Mouse (Mus musculus): ENCODE data around the gene Lsp1. TPM values are rescaled to one million over a fixed set of nuclear protein-coding genes. Genes with fewer than 3 reads are reported as not detected.

Gene Lsp1
- polyA plus RNA-seq, 1 experiment from 2014 or later = 139 TPM

DNA sequence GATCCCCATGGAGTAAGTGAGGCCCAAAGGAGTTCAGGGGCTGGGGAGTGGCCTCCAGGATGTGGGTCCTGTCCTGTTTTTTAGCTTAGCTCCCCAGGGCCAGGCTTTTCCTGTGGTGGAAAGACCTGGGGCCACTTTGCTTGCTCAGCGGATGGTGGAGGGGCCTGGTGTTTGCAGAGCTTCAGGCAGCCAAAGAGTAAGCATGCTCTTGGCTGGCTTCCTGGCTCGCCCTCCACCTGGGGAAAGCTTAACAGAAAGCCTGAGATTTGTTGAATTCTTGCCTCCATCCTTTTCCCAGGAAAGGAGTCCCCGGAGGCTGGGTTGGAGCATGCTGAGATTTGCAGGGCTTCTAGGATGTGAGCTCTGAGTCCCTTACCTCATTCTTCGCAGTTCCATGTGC is 74.5 kb downstream of the Lsp1 start:
- no peak for ATAC-seq (replicated peaks; ENCODE audit: low FRiP score)
- Histone ChIP-seq H3K9ac (no peak overlapping the region), H3K4me3 (replicated peaks) (no peak overlapping the region), H3K27me3 (no peaks in the 10 kb centered on the region), H3K4me1 (peaks cover 65% of the 10 kb centered on the region), H3K27ac (peak overlapping the region; percentile 97), H3K9me3 (replicated peaks) (no peaks in the 10 kb centered on the region), H3K4me2 (no peak overlapping the region), H3K36me3 (peaks cover 15% of the 10 kb centered on the region)
- 67% methylated on average over 4 of the region's 4 CpGs for WGBS

DNA sequence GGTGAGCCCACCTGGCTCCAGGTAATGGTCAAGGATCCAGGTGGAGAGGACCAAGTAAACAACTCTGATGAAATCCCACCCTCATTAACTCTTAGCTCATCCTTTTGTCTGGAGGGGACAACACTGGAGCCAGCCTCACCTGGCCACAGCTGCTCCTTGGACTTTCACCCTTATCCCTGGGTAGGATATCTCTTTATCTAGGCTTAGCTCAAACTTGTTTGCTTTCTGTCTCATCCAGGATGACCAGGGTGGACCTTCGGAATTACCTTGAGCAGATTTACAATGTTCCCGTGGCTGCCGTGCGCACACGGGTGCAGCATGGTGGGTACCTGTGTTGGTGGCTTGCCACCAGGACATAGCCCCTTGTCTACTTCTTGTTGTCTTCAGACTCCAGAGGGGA is 75.2 kb downstream of the Lsp1 start:
- no peak for ATAC-seq (replicated peaks; ENCODE audit: low FRiP score)
- no peaks in the 10 kb centered on the region for H3K9me3 ChIP-seq (replicated peaks)
- H3K36me3 ChIP-seq = peaks cover 15% of the 10 kb centered on the region
- 94% methylated on average over 5 of the region's 5 CpGs for WGBS
- H3K4me3 ChIP-seq (replicated peaks) = no peak overlapping the region
- no peak overlapping the region for H3K9ac ChIP-seq
- no peaks in the 10 kb centered on the region for H3K27me3 ChIP-seq
- H3K4me2 ChIP-seq = no peak overlapping the region
- H3K4me1 ChIP-seq = peaks cover 70% of the 10 kb centered on the region
- peak overlapping the region; percentile 97 for H3K27ac ChIP-seq

DNA sequence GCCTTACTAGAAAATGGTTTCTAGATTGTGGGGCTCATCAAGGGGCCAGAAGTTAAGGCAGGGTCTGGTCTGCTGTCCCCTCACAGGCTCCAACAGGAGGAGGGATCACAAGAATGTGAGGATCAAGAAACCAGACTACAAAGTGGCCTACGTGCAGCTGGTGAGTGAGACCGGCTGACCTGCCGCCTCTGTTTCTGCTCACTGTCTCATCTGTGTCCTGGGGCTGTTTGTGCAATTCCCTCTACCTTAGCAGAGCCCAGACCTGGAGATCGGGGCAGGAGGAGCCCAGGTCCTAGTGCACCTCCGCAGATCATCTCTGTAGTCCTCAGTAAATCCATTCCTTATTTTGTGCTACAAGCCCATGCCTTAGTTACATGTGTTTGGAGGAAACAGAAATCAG is 76.6 kb downstream of the Lsp1 start:
- H3K27me3 ChIP-seq = no peaks in the 10 kb centered on the region
- H3K4me3 ChIP-seq (replicated peaks) = no peak overlapping the region
- no peak for ATAC-seq (replicated peaks; ENCODE audit: low FRiP score)
- WGBS = 50% methylated on average over 5 of the region's 5 CpGs
- peak overlapping the region; percentile 93 for H3K27ac ChIP-seq
- H3K9ac ChIP-seq = no peak overlapping the region
- no peak overlapping the region for H3K4me2 ChIP-seq
- no peaks in the 10 kb centered on the region for H3K9me3 ChIP-seq (replicated peaks)
- peaks cover 20% of the 10 kb centered on the region for H3K36me3 ChIP-seq
- H3K4me1 ChIP-seq = peaks cover 77% of the 10 kb centered on the region

DNA sequence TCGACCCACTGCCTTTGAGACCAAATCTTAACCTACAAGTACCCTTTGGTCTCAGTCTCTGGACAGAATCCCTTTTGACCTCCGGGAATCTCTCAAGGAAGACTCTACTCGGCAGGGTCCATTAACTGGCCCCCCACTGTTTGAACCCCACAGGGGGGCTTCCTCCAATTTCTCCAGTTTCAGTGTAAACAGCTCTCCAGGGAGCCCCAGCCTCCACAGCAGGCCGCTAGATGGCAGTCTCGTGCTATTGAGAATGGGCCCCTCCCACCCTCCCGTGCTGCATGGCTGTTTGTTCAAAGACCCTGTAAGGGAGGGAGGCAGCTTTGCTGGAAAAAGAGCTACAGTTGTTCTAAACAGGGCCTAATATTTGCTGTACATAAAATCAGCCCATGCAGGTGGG is 77.3 kb downstream of the Lsp1 start:
- H3K4me2 ChIP-seq = no peak overlapping the region
- 3% methylated on average over 6 of the region's 6 CpGs for WGBS
- ATAC-seq (replicated peaks; ENCODE audit: low FRiP score) = peak; percentile 34; the same call in 1 of the 2 replicates
- H3K27me3 ChIP-seq = no peaks in the 10 kb centered on the region
- H3K9ac ChIP-seq = no peak overlapping the region
- H3K4me1 ChIP-seq = peaks cover 78% of the 10 kb centered on the region
- H3K36me3 ChIP-seq = peaks cover 20% of the 10 kb centered on the region
- H3K9me3 ChIP-seq (replicated peaks) = no peaks in the 10 kb centered on the region
- H3K27ac ChIP-seq = peak overlapping the region; percentile 93
- H3K4me3 ChIP-seq (replicated peaks) = no peak overlapping the region

DNA sequence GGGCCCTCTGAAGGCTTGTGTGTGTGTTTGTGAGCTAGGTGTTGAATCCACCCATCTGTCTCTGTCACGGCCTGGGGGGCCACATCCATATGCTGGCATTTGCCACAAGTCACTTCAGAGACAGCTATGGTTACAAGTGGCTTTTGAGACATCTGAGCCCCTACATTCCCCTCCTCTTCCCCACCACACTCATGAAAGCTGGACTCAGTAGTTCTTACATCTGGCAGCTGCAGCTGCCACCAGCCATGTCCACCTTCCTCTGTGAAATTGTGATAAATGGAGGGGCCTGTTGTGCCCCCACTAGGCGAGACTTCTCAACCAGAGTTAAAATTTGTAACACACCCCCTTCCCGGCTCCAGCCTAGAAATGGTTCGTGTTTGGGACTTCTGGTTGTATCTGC is 77.7 kb downstream of the Lsp1 start:
- peaks cover 79% of the 10 kb centered on the region for H3K4me1 ChIP-seq
- no peak overlapping the region for H3K9ac ChIP-seq
- no peak overlapping the region for H3K4me3 ChIP-seq (replicated peaks)
- ATAC-seq (replicated peaks; ENCODE audit: low FRiP score) = no peak
- peaks cover 20% of the 10 kb centered on the region for H3K36me3 ChIP-seq
- H3K27ac ChIP-seq = peak overlapping the region; percentile 93
- H3K27me3 ChIP-seq = no peaks in the 10 kb centered on the region
- no peak overlapping the region for H3K4me2 ChIP-seq
- 13% methylated on average over 4 of the region's 4 CpGs for WGBS
- H3K9me3 ChIP-seq (replicated peaks) = no peaks in the 10 kb centered on the region

DNA sequence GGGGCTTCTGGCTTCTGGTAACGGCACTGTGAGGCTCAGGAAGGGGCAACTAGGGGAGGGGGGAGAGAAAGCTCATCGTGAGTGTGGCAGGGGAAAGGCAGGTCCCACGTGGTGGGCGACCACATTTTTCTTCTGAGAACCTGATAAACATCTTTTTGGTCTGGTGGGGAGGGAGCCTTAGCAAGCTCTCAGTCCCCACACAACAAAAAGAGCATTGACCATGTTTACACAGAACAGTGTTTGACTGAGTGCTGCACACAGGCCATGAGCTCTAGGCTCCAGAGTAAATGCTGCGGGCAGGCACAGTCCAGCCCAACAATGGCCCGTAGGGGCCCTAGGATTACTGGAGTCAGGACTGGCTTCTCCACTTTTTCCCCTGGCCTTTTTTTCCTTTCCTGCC is 78.2 kb downstream of the Lsp1 start:
- WGBS = 24% methylated on average over 6 of the region's 6 CpGs
- no peaks in the 10 kb centered on the region for H3K27me3 ChIP-seq
- H3K4me2 ChIP-seq = no peak overlapping the region
- peaks cover 79% of the 10 kb centered on the region for H3K4me1 ChIP-seq
- H3K9me3 ChIP-seq (replicated peaks) = no peaks in the 10 kb centered on the region
- H3K27ac ChIP-seq = peak overlapping the region; percentile 93
- H3K4me3 ChIP-seq (replicated peaks) = no peak overlapping the region
- 0 out of 2 replicates have a peak overlapping the region, but pooled peaks have one; percentile 12 for H3K9ac ChIP-seq
- H3K36me3 ChIP-seq = peaks cover 20% of the 10 kb centered on the region
- ATAC-seq (replicated peaks; ENCODE audit: low FRiP score) = no peak

DNA sequence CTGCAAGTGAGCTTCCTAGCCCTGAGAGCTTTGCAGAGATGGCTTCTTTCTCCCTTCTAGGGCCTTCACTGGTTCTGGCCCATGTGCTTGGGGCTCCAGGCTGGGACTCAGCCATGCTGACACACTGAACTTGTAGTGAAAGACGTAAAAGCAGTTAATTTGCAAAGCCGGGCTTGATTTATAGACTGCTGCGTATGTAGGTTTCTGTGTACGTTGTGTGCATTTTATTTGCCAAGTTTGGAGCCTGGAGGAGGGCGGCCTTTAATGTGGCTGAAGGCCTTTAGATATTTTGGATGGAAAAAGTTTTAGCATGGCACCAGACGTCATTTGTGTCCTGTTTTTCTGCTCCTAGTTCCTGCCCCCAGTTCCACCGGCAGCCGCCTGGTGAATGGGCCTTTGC is 79.2 kb downstream of the Lsp1 start:
- Histone ChIP-seq H3K9ac (no peak overlapping the region), H3K27me3 (no peaks in the 10 kb centered on the region), H3K4me3 (replicated peaks) (no peak overlapping the region), H3K36me3 (peaks cover 20% of the 10 kb centered on the region), H3K27ac (peak overlapping the region; percentile 93), H3K9me3 (replicated peaks) (no peaks in the 10 kb centered on the region), H3K4me2 (no peak overlapping the region), H3K4me1 (peaks cover 73% of the 10 kb centered on the region)
- WGBS = 32% methylated on average over 8 of the region's 8 CpGs
- ATAC-seq (replicated peaks; ENCODE audit: low FRiP score) = no peak

DNA sequence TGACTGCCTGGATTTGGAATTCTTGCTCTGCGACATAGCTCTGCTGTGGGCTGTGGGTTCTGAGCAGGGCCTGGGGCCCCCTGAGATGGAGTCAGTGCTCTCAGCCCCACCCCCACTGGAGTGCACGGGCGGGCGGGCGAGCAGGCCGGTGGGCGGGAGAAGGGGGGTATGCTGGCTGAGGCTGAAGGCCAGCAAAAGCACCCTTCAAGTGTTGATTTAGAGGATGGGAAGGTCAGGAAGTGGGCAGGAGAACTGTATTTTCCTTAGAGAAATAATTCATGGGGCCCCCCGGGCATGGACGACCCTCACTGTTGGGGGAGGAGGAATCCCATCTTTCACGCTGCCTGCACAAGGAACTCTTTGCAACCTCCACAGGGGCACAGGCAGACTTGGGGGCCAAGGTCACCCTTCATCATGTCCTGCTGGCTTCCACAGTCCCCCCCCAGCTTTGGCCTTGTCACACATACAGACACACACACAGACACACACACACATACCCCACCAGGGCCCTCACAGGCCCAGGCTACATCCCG is 82.2 kb downstream of the Lsp1 start:
- Histone ChIP-seq H3K9me3 (replicated peaks) (no peaks in the 10 kb centered on the region), H3K4me3 (replicated peaks) (no peak overlapping the region), H3K36me3 (peaks cover 6% of the 10 kb centered on the region; the same call in 1 of the 2 replicates), H3K27ac (peak overlapping the region; percentile 93), H3K9ac (peak overlapping the region; percentile 18; the same call in 1 of the 2 replicates), H3K27me3 (no peaks in the 10 kb centered on the region), H3K4me2 (peak overlapping the region; percentile 29), H3K4me1 (peaks cover 84% of the 10 kb centered on the region)
- peak; percentile 83 for ATAC-seq (replicated peaks; ENCODE audit: low FRiP score)
- 6% methylated on average over 11 of the region's 11 CpGs for WGBS

Other genes with a start within 250 kb of the Lsp1 start
- not detected in 2 replicates for gene Gm7579, start 248.9 kb upstream of the Lsp1 start, polyA plus RNA-seq (2015; fragmentation: Nextera tagmentation; extraction: Ambion mirVana)
- not detected in 2 replicates for gene Krtap5-5, start 230.8 kb upstream of the Lsp1 start, polyA plus RNA-seq (2015; fragmentation: Nextera tagmentation; extraction: Ambion mirVana)
- not detected in 2 replicates for gene Gm40460, start 219.7 kb upstream of the Lsp1 start, polyA plus RNA-seq (2015; fragmentation: Nextera tagmentation; extraction: Ambion mirVana)
- gene Gm2431, start 202.5 kb upstream of the Lsp1 start, polyA plus RNA-seq (2015; fragmentation: Nextera tagmentation; extraction: Ambion mirVana) = not detected in 2 replicates
- gene Gm4559, start 186.4 kb upstream of the Lsp1 start, polyA plus RNA-seq (2015; fragmentation: Nextera tagmentation; extraction: Ambion mirVana) = not detected in 2 replicates
- gene Krtap5-1, start 163.7 kb upstream of the Lsp1 start, polyA plus RNA-seq (2015; fragmentation: Nextera tagmentation; extraction: Ambion mirVana) = not detected in 2 replicates
- not detected in 2 replicates for gene Krtap5-4, start 157.3 kb upstream of the Lsp1 start, polyA plus RNA-seq (2015; fragmentation: Nextera tagmentation; extraction: Ambion mirVana)
- 1.8 and 2.3 TPM in 2 replicates for gene Ifitm10, start 87.1 kb upstream of the Lsp1 start, polyA plus RNA-seq (2015; fragmentation: Nextera tagmentation; extraction: Ambion mirVana)
- gene Gm49369, start 78.1 kb upstream of the Lsp1 start, polyA plus RNA-seq (2015; fragmentation: Nextera tagmentation; extraction: Ambion mirVana) = 1.2 and 2.5 TPM in 2 replicates
- 294 and 312 TPM in 2 replicates for gene Ctsd, start 72.8 kb upstream of the Lsp1 start, polyA plus RNA-seq (2015; fragmentation: Nextera tagmentation; extraction: Ambion mirVana)
- 0.62 and 1.3 TPM in 2 replicates for gene Syt8, start 26.0 kb upstream of the Lsp1 start, polyA plus RNA-seq (2015; fragmentation: Nextera tagmentation; extraction: Ambion mirVana)
- gene Tnni2, start 19.0 kb upstream of the Lsp1 start, polyA plus RNA-seq (2015; fragmentation: Nextera tagmentation; extraction: Ambion mirVana) = 19.0 and 45.8 TPM in 2 replicates
- gene Tnnt3, start 38.0 kb downstream of the Lsp1 start, polyA plus RNA-seq (2015; fragmentation: Nextera tagmentation; extraction: Ambion mirVana) = 23.5 and 46.2 TPM in 2 replicates
- gene Mrpl23, start 71.9 kb downstream of the Lsp1 start, polyA plus RNA-seq (2015; fragmentation: Nextera tagmentation; extraction: Ambion mirVana) = 25.8 and 26.8 TPM in 2 replicates
- gene Igf2, start 206.0 kb downstream of the Lsp1 start, polyA plus RNA-seq (2015; fragmentation: Nextera tagmentation; extraction: Ambion mirVana) = 693 and 696 TPM in 2 replicates
- gene Gm49394, start 209.1 kb downstream of the Lsp1 start, polyA plus RNA-seq (2015; fragmentation: Nextera tagmentation; extraction: Ambion mirVana) = not detected in 2 replicates